Mouse (Mus musculus): ENCODE measurements around the gene Fam167b. TPM values are rescaled to one million over a fixed set of nuclear protein-coding genes. Genes with fewer than 3 reads are reported as not detected.

Gene Fam167b
- polyA plus RNA-seq, 1 experiment from 2014 or later = 0.54 TPM

- Histone ChIP-seq H3K4me3 (no peak overlapping the region), H3K4me2 (replicated peaks) (no peak overlapping the region), H3K27me3 (no peaks in the 10 kb centered on the region), H3K36me3 (no peaks in the 10 kb centered on the region), H3K4me1 (peaks cover 7% of the 10 kb centered on the region; the same call in 1 of the 2 replicates), H3K9me3 (no peaks in the 10 kb centered on the region), H3K27ac (replicated peaks) (no peak overlapping the region), H3K9ac (replicated peaks) (no peak overlapping the region)
- ATAC-seq (ENCODE audit: low FRiP score, low read depth) = no peak
- 89% methylated on average over 13 of the region's 13 CpGs for WGBS
Observed at GRCm38 (mm10) chr4:129572236-129573092, 5.9 kb downstream of the Fam167b start.

- ATAC-seq (ENCODE audit: low FRiP score, low read depth) = no peak
- no peak overlapping the region for H3K4me2 ChIP-seq (replicated peaks)
- H3K27me3 ChIP-seq = no peaks in the 10 kb centered on the region
- WGBS = 76% methylated on average over 8 of the region's 8 CpGs
- H3K4me1 ChIP-seq = no peaks in the 10 kb centered on the region
- no peak overlapping the region for H3K27ac ChIP-seq (replicated peaks)
- no peak overlapping the region for H3K4me3 ChIP-seq
- H3K9me3 ChIP-seq = no peaks in the 10 kb centered on the region
- H3K36me3 ChIP-seq = no peaks in the 10 kb centered on the region
- no peak overlapping the region for H3K9ac ChIP-seq (replicated peaks)
Observed at GRCm38 (mm10) chr4:129571551-129572084, 6.7 kb downstream of the Fam167b start.

GRCm38 (mm10) chr4:129570028-129570427, 8.3 kb downstream of the Fam167b start:
- no peaks in the 10 kb centered on the region for H3K27me3 ChIP-seq
- H3K4me1 ChIP-seq = no peaks in the 10 kb centered on the region
- H3K27ac ChIP-seq (replicated peaks) = no peak overlapping the region
- 89% methylated on average over 6 of the region's 6 CpGs for WGBS
- no peaks in the 10 kb centered on the region for H3K9me3 ChIP-seq
- H3K9ac ChIP-seq (replicated peaks) = no peak overlapping the region
- no peak for ATAC-seq (ENCODE audit: low FRiP score, low read depth)
- no peaks in the 10 kb centered on the region for H3K36me3 ChIP-seq
- H3K4me3 ChIP-seq = no peak overlapping the region
- H3K4me2 ChIP-seq (replicated peaks) = no peak overlapping the region

GRCm38 (mm10) chr4:129568366-129568765, 10.0 kb downstream of the Fam167b start:
- Histone ChIP-seq H3K36me3 (no peaks in the 10 kb centered on the region), H3K9ac (replicated peaks) (no peak overlapping the region), H3K27ac (replicated peaks) (no peak overlapping the region), H3K9me3 (no peaks in the 10 kb centered on the region), H3K4me1 (no peaks in the 10 kb centered on the region), H3K27me3 (no peaks in the 10 kb centered on the region), H3K4me2 (replicated peaks) (no peak overlapping the region), H3K4me3 (no peak overlapping the region)
- WGBS = 95% methylated on average over 7 of the region's 7 CpGs
- no peak for ATAC-seq (ENCODE audit: low FRiP score, low read depth)

GRCm38 (mm10) chr4:129565139-129565538, 13.2 kb downstream of the Fam167b start:
- no peak overlapping the region for H3K4me3 ChIP-seq
- H3K4me2 ChIP-seq (replicated peaks) = no peak overlapping the region
- no peak overlapping the region for H3K27ac ChIP-seq (replicated peaks)
- WGBS = 86% methylated on average over 6 of the region's 6 CpGs
- no peaks in the 10 kb centered on the region for H3K36me3 ChIP-seq
- no peak overlapping the region for H3K9ac ChIP-seq (replicated peaks)
- H3K9me3 ChIP-seq = no peaks in the 10 kb centered on the region
- no peaks in the 10 kb centered on the region for H3K27me3 ChIP-seq
- no peaks in the 10 kb centered on the region for H3K4me1 ChIP-seq
- no peak for ATAC-seq (ENCODE audit: low FRiP score, low read depth)

GRCm38 (mm10) chr4:129563718-129564117, 14.6 kb downstream of the Fam167b start:
- no peak for ATAC-seq (ENCODE audit: low FRiP score, low read depth)
- Histone ChIP-seq H3K9ac (replicated peaks) (no peak overlapping the region), H3K4me3 (no peak overlapping the region), H3K4me1 (no peaks in the 10 kb centered on the region), H3K27me3 (no peaks in the 10 kb centered on the region), H3K9me3 (no peaks in the 10 kb centered on the region), H3K4me2 (replicated peaks) (no peak overlapping the region), H3K27ac (replicated peaks) (no peak overlapping the region), H3K36me3 (no peaks in the 10 kb centered on the region)
- 70% methylated on average over 8 of the region's 8 CpGs for WGBS

- H3K36me3 ChIP-seq = no peaks in the 10 kb centered on the region
- no peak overlapping the region for H3K4me3 ChIP-seq
- 91% methylated on average over 5 of the region's 5 CpGs for WGBS
- no peak overlapping the region for H3K4me2 ChIP-seq (replicated peaks)
- no peak overlapping the region for H3K27ac ChIP-seq (replicated peaks)
- no peak for ATAC-seq (ENCODE audit: low FRiP score, low read depth)
- peaks cover 3% of the 10 kb centered on the region; the same call in 1 of the 2 replicates for H3K4me1 ChIP-seq
- H3K9me3 ChIP-seq = no peaks in the 10 kb centered on the region
- H3K9ac ChIP-seq (replicated peaks) = no peak overlapping the region
- H3K27me3 ChIP-seq = peaks cover 19% of the 10 kb centered on the region; the same call in 1 of the 2 replicates
Observed at GRCm38 (mm10) chr4:129561184-129561583, 17.2 kb downstream of the Fam167b start.

GRCm38 (mm10) chr4:129558321-129558955, 19.9 kb downstream of the Fam167b start:
- 84% methylated on average over 12 of the region's 12 CpGs for WGBS
- peaks cover 28% of the 10 kb centered on the region for H3K27me3 ChIP-seq
- no peak overlapping the region for H3K4me2 ChIP-seq (replicated peaks)
- H3K4me3 ChIP-seq = no peak overlapping the region
- no peaks in the 10 kb centered on the region for H3K36me3 ChIP-seq
- no peak overlapping the region for H3K9ac ChIP-seq (replicated peaks)
- ATAC-seq (ENCODE audit: low FRiP score, low read depth) = no peak
- H3K4me1 ChIP-seq = peaks cover 9% of the 10 kb centered on the region
- H3K27ac ChIP-seq (replicated peaks) = no peak overlapping the region
- no peaks in the 10 kb centered on the region for H3K9me3 ChIP-seq

- H3K27ac ChIP-seq (replicated peaks) = no peak overlapping the region
- no peaks in the 10 kb centered on the region for H3K9me3 ChIP-seq
- peak overlapping the region; percentile 42; the same call in 1 of the 2 replicates for H3K4me3 ChIP-seq
- peaks cover 9% of the 10 kb centered on the region for H3K4me1 ChIP-seq
- H3K4me2 ChIP-seq (replicated peaks) = peak overlapping the region; percentile 59; the same call in 1 of the 2 replicates
- ATAC-seq (ENCODE audit: low FRiP score, low read depth) = no peak
- no peaks in the 10 kb centered on the region for H3K36me3 ChIP-seq
- H3K27me3 ChIP-seq = peaks cover 28% of the 10 kb centered on the region
- whole genome bisulfite sequencing = 78% methylated on average over 9 of the region's 9 CpGs
- H3K9ac ChIP-seq (replicated peaks) = 0 out of 2 replicates have a peak overlapping the region, but pooled peaks have one; percentile 43
Observed at GRCm38 (mm10) chr4:129557256-129557808, 21.0 kb downstream of the Fam167b start.

GRCm38 (mm10) chr4:129556532-129557223, 21.7 kb downstream of the Fam167b start:
- peak; percentile 71 for ATAC-seq (ENCODE audit: low FRiP score, low read depth)
- Histone ChIP-seq H3K9me3 (no peaks in the 10 kb centered on the region), H3K27ac (replicated peaks) (no peak overlapping the region)

GRCm38 (mm10) chr4:129555862-129556531, 22.4 kb downstream of the Fam167b start:
- H3K4me1 ChIP-seq = peaks cover 9% of the 10 kb centered on the region
- H3K27ac ChIP-seq (replicated peaks) = no peak overlapping the region
- H3K4me2 ChIP-seq (replicated peaks) = peak overlapping the region; percentile 59
- H3K9ac ChIP-seq (replicated peaks) = peak overlapping the region; percentile 43
- H3K4me3 ChIP-seq = peak overlapping the region; percentile 42
- 2% methylated on average over 23 of the region's 24 CpGs for WGBS
- ATAC-seq (ENCODE audit: low FRiP score, low read depth) = peak; percentile 49
- no peaks in the 10 kb centered on the region for H3K9me3 ChIP-seq
- no peaks in the 10 kb centered on the region for H3K36me3 ChIP-seq
- H3K27me3 ChIP-seq = peaks cover 28% of the 10 kb centered on the region

More at GRCm38 (mm10) chr4:129556532-129557223, 21.7 kb downstream of the Fam167b start:
- 11% methylated on average over 26 of the region's 33 CpGs for WGBS
- Histone ChIP-seq H3K9ac (replicated peaks) (peak overlapping the region; percentile 43), H3K27me3 (peaks cover 28% of the 10 kb centered on the region), H3K4me1 (peaks cover 9% of the 10 kb centered on the region), H3K4me2 (replicated peaks) (peak overlapping the region; percentile 59), H3K36me3 (no peaks in the 10 kb centered on the region), H3K4me3 (peak overlapping the region; percentile 42)
